Mouse (Mus musculus): ENCODE measurements around the gene Rell1. TPM values are rescaled to one million over a fixed set of nuclear protein-coding genes. Genes with fewer than 3 reads are reported as not detected.

Rell1 gene
- polyA plus RNA-seq, 1 experiment from 2014 or later = 11.5 TPM

DNA sequence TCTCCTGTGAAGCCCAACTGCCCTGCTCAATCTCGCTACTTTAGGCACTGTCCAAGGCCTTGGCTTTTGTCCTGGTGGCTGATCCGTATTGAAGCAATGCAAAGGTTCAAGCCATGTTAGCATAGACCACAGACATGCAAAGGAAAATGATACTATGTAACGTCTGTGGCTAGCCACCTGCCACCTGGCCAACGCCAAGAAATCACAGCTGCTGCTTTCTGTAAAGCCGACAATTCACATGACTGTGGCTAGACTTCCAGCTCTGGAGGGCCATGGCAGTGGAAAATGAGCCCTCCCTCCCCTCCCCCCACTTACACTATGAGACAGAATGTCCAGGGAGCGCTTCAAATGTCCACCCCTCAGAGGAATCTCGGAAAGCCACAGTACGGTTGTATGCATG, 11.1 kb downstream of the Rell1 start:
- H3K9me3 ChIP-seq (ENCODE audit: control insufficient read depth) = no peaks in the 10 kb centered on the region
- no peak for TF ChIP-seq CTCF (IDR thresholded peaks at IDR 0.05; ENCODE audit: low read depth)
- H3K4me2 ChIP-seq (replicated peaks; ENCODE audit: low read depth) = no peak overlapping the region
- H3K4me3 ChIP-seq (ENCODE audit: low read depth, low read length) = no peak overlapping the region
- H3K36me3 ChIP-seq (ENCODE audit: control insufficient read depth, insufficient read depth) = no peaks in the 10 kb centered on the region
- WGBS = 83% methylated on average over 8 of the region's 8 CpGs
- H3K4me1 ChIP-seq (replicated peaks; ENCODE audit: control insufficient read depth, insufficient read depth, low read length) = no peaks in the 10 kb centered on the region; the same call in 1 of the 2 replicates
- H3K27ac ChIP-seq (ENCODE audit: low read depth, low read length) = no peak overlapping the region
- ATAC-seq = no peak
- no peaks in the 10 kb centered on the region for H3K27me3 ChIP-seq (replicated peaks; ENCODE audit: control insufficient read depth, insufficient read depth, low read length)
- H3K9ac ChIP-seq (ENCODE audit: low read depth, low read length) = no peak overlapping the region

DNA sequence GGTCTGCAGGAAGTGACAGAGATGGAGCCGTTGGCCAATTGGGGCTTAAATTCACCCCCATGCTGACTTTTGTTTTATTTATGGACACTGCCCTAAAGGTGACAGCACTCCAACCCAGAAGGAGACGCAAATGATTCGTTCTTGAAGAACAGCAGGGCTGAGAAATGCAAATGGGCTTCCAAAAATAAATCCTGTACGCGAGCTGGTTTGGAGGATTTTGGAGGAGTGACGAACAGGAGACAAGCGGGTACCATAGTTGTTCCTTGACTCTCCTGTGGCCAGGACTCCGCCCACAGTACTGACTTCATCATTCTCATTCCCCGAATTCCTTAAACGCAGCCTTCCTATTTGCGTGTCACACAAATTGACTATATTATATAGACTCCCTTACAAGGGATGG, 12.3 kb downstream of the Rell1 start:
- Histone ChIP-seq H3K9ac (ENCODE audit: low read depth, low read length) (no peak overlapping the region), H3K27ac (ENCODE audit: low read depth, low read length) (no peak overlapping the region), H3K27me3 (replicated peaks; ENCODE audit: control insufficient read depth, insufficient read depth, low read length) (no peaks in the 10 kb centered on the region), H3K36me3 (ENCODE audit: control insufficient read depth, insufficient read depth) (no peaks in the 10 kb centered on the region), H3K9me3 (ENCODE audit: control insufficient read depth) (no peaks in the 10 kb centered on the region), H3K4me2 (replicated peaks; ENCODE audit: low read depth) (no peak overlapping the region), H3K4me3 (ENCODE audit: low read depth, low read length) (no peak overlapping the region), H3K4me1 (replicated peaks; ENCODE audit: control insufficient read depth, insufficient read depth, low read length) (no peaks in the 10 kb centered on the region; the same call in 1 of the 2 replicates)
- no peak for ATAC-seq
- no peak for TF ChIP-seq CTCF (IDR thresholded peaks at IDR 0.05; ENCODE audit: low read depth)
- 87% methylated on average over 11 of the region's 11 CpGs for WGBS

DNA sequence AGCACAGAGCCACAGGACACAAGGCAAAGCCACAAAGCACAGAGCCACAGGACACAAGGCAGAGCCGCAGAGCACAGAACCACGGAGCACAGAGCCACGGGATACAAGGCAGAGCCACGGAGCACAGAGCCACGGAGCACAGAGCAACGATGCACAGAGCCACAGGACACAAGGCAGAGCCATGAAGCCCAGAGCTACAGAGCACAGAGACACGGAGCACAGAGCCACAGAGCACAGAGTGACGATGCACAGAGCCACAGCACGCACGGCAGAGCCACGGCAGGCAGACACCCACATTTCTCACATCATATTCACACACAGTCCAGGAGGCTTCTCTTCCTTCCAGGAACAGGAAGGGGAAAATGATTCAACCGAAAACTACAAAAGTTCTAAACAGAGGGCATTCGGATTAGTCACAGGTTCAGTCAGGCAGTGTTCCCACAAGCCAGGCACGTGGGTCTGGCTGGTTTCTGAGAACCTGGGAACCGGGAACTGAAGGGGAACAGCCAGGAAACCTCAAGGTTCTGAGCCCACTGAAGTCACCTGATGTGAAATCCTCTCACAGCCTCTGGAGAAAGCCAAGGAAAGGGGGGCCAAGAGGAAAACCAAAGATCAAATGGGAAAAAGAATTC, 15.2 kb downstream of the Rell1 start:
- Histone ChIP-seq H3K36me3 (ENCODE audit: control insufficient read depth, insufficient read depth) (no peaks in the 10 kb centered on the region), H3K4me2 (replicated peaks; ENCODE audit: low read depth) (no peak overlapping the region), H3K9ac (ENCODE audit: low read depth, low read length) (no peak overlapping the region), H3K4me3 (ENCODE audit: low read depth, low read length) (no peak overlapping the region), H3K27ac (ENCODE audit: low read depth, low read length) (no peak overlapping the region), H3K9me3 (ENCODE audit: control insufficient read depth) (no peaks in the 10 kb centered on the region), H3K4me1 (replicated peaks; ENCODE audit: control insufficient read depth, insufficient read depth, low read length) (peaks cover 5% of the 10 kb centered on the region; the same call in 1 of the 2 replicates), H3K27me3 (replicated peaks; ENCODE audit: control insufficient read depth, insufficient read depth, low read length) (no peaks in the 10 kb centered on the region)
- ATAC-seq = no peak
- WGBS = 82% methylated on average over 15 of the region's 15 CpGs
- TF ChIP-seq CTCF (IDR thresholded peaks at IDR 0.05; ENCODE audit: low read depth) = no peak

DNA sequence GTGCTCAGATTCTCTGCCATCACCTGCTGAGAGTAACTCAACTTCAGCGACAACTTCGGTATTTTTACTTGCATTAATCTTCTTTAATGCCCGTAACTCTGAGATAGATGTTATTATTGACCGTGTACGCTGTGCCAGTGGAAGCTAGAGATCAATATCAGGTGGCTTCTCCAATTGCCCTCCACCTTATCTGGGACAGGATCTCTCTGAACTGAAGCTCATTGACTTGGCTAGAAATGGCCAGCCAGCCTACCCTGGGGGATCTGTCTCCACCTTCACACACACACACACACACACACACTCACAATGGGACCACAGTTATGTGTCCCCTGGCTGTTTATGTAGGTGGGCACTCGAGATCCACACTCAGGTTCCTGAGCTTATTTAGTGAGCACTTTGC, 16.7 kb downstream of the Rell1 start:
- TF ChIP-seq CTCF (IDR thresholded peaks at IDR 0.05; ENCODE audit: low read depth) = no peak
- no peak overlapping the region for H3K27ac ChIP-seq (ENCODE audit: low read depth, low read length)
- H3K9me3 ChIP-seq (ENCODE audit: control insufficient read depth) = no peaks in the 10 kb centered on the region
- H3K36me3 ChIP-seq (ENCODE audit: control insufficient read depth, insufficient read depth) = no peaks in the 10 kb centered on the region
- ATAC-seq = no peak
- no peak overlapping the region for H3K4me2 ChIP-seq (replicated peaks; ENCODE audit: low read depth)
- peaks cover 5% of the 10 kb centered on the region; the same call in 1 of the 2 replicates for H3K4me1 ChIP-seq (replicated peaks; ENCODE audit: control insufficient read depth, insufficient read depth, low read length)
- no peaks in the 10 kb centered on the region for H3K27me3 ChIP-seq (replicated peaks; ENCODE audit: control insufficient read depth, insufficient read depth, low read length)
- H3K4me3 ChIP-seq (ENCODE audit: low read depth, low read length) = no peak overlapping the region
- no peak overlapping the region for H3K9ac ChIP-seq (ENCODE audit: low read depth, low read length)
- 68% methylated on average over 6 of the region's 6 CpGs for WGBS

DNA sequence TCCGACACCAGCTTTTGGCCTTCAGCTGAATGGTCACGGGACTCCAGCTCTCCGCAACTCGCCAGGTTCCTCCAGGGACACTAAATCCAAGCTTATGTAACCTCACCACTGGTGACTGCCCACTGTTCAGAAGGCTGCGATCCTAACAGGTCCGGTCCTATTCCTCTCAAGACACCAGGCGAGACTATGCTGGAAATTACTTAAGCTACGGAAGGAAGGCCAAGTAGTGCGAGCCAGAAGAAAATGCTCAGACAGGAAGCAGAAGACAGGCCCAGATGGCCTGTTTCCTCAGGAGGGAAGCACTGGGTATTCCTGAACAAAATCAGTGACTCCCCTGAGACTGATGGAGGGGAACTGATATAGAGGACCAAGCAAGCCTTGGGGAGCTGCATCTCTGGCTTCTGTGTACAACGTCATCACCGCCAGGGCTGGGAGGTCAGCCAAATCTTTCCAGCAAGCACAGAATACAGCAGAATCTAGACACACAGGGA, 17.2 kb downstream of the Rell1 start:
- no peaks in the 10 kb centered on the region for H3K36me3 ChIP-seq (ENCODE audit: control insufficient read depth, insufficient read depth)
- no peak overlapping the region for H3K4me2 ChIP-seq (replicated peaks; ENCODE audit: low read depth)
- 0 out of 2 replicates have a peak, but pooled peaks have one; percentile 1 for TF ChIP-seq CTCF (IDR thresholded peaks at IDR 0.05; ENCODE audit: low read depth)
- peaks cover 5% of the 10 kb centered on the region; the same call in 1 of the 2 replicates for H3K4me1 ChIP-seq (replicated peaks; ENCODE audit: control insufficient read depth, insufficient read depth, low read length)
- WGBS = 80% methylated on average over 11 of the region's 11 CpGs
- no peak overlapping the region for H3K27ac ChIP-seq (ENCODE audit: low read depth, low read length)
- no peak overlapping the region for H3K4me3 ChIP-seq (ENCODE audit: low read depth, low read length)
- no peaks in the 10 kb centered on the region for H3K27me3 ChIP-seq (replicated peaks; ENCODE audit: control insufficient read depth, insufficient read depth, low read length)
- no peaks in the 10 kb centered on the region for H3K9me3 ChIP-seq (ENCODE audit: control insufficient read depth)
- ATAC-seq = no peak
- no peak overlapping the region for H3K9ac ChIP-seq (ENCODE audit: low read depth, low read length)

DNA sequence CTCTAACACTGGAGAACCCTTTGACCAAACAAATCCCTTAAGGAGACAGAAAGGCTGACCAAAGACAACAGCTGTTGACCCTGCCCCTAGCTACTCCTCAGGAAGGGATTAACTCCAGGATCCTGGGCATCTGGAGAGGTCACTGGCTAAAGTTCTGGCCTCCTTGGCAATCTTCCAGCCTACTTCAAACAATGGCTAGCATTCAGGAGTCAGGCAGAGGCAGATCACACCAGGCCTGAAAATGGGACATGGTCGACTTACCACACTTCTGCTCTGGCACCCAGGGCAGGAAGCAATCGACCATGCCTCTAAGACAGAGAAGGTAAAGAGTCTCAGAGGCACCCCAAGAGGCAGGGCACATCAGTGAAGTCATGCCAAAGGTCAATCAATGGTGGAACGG, 19.5 kb downstream of the Rell1 start:
- Histone ChIP-seq H3K27ac (ENCODE audit: low read depth, low read length) (no peak overlapping the region), H3K36me3 (ENCODE audit: control insufficient read depth, insufficient read depth) (no peaks in the 10 kb centered on the region), H3K4me3 (ENCODE audit: low read depth, low read length) (no peak overlapping the region), H3K4me2 (replicated peaks; ENCODE audit: low read depth) (no peak overlapping the region), H3K27me3 (replicated peaks; ENCODE audit: control insufficient read depth, insufficient read depth, low read length) (no peaks in the 10 kb centered on the region), H3K9me3 (ENCODE audit: control insufficient read depth) (no peaks in the 10 kb centered on the region), H3K9ac (ENCODE audit: low read depth, low read length) (no peak overlapping the region), H3K4me1 (replicated peaks; ENCODE audit: control insufficient read depth, insufficient read depth, low read length) (0 out of 2 replicates have a peak, but pooled peaks cover 5% of the 10 kb centered on the region)
- TF ChIP-seq CTCF (IDR thresholded peaks at IDR 0.05; ENCODE audit: low read depth) = 0 out of 2 replicates have a peak, but pooled peaks have one; percentile 5
- no peak; the same call in 1 of the 2 replicates for ATAC-seq
- 7% methylated on average over 3 of the region's 3 CpGs for WGBS

Data from intestine, postnatal 0 days (tissue).